Mouse (Mus musculus) neural tube, embryonic 11.5 days (tissue): ENCODE measurements around the gene AB124611. TPM values are rescaled to one million over a fixed set of nuclear protein-coding genes. Genes with fewer than 3 reads are reported as not detected.
A peak's percentile ranks its signal among the peaks of the same experiment; 100 is the strongest.
"Not testable (repeated sequence)": the region's sequence is repeated elsewhere in the genome, so short reads cannot be mapped to it uniquely, and the experiment has no call there.

Experiments used
- ATAC-seq: fragments of 200-750 bp; cut with Nextera tagmentation; 2 replicates; pipeline ENCODE4 v1.8.0; 2017; ENCODE audit warnings: moderate number of reproducible peaks, mild to moderate bottlenecking, moderate TSS enrichment, moderate library complexity; ENCODE audit not compliant: insufficient read depth, low FRiP score, low TSS enrichment
- DNase-seq: peaks from one replicate; pipeline ENCODE4 v3.0.0-alpha.2; 2015; ENCODE audit warnings: low spot score
- H3K27ac ChIP-seq: fragments of 300-500 bp; sonication (generic); 2 replicates; pipeline ENCODE4 v1.5.1; 2014; ENCODE audit warnings: low read depth, mild to moderate bottlenecking, low read length
- H3K27me3 ChIP-seq: fragments of 300-500 bp; sonication (generic); 2 replicates; pipeline ENCODE4 v1.6.1; 2014; ENCODE audit warnings: mild to moderate bottlenecking, low read length, mixed read lengths; ENCODE audit not compliant: control insufficient read depth, insufficient read depth
- H3K36me3 ChIP-seq: fragments of 300-500 bp; sonication (generic); 2 replicates; pipeline ENCODE4 v1.6.1; 2014; ENCODE audit warnings: mild to moderate bottlenecking, low read length, moderate library complexity, mixed read lengths; ENCODE audit not compliant: control insufficient read depth, insufficient read depth
- H3K4me1 ChIP-seq: fragments of 300-500 bp; sonication (generic); 2 replicates; pipeline ENCODE4 v1.6.1; 2014; ENCODE audit warnings: low read length, mixed read lengths; ENCODE audit not compliant: control insufficient read depth, insufficient read depth
- H3K4me2 ChIP-seq: fragments of 300-500 bp; sonication (generic); 2 replicates; pipeline ENCODE4 v1.6.1; 2014; ENCODE audit warnings: low read depth, mild to moderate bottlenecking, moderate library complexity
- H3K4me3 ChIP-seq: fragments of 300-500 bp; sonication (generic); 2 replicates; pipeline ENCODE4 v1.5.1; 2014; ENCODE audit warnings: low read depth, low read length
- H3K9ac ChIP-seq: fragments of 300-500 bp; sonication (generic); 2 replicates; pipeline ENCODE4 v1.6.1; 2014; ENCODE audit warnings: mild to moderate bottlenecking, low read length
- H3K9me3 ChIP-seq: fragments of 300-500 bp; sonication (generic); 2 replicates; pipeline ENCODE4 v1.6.1; 2016; ENCODE audit warnings: low read length; ENCODE audit not compliant: control insufficient read depth
- WGBS: fragments of 180-500 bp; shearing (Covaris S2); extraction: QIAGEN DNeasy Blood & Tissue Kit; methylation state at CpG from one replicate; pipeline ENCODE4 v1.1.7; 2014; 5-methylcytosine and 5-hydroxymethylcytosine counted together
- polyA plus RNA-seq: library from polyadenylated mRNA; unstranded; fragments of >200 nt; fragmentation: Nextera tagmentation; extraction: Ambion mirVana; gene quantifications from 2 replicates; pipeline ENCODE4 v1.2.1, GENCODE M21; 2014

Gene AB124611
- polyA plus RNA-seq, 1 experiment from 2014 or later = 2.7 TPM

DNA sequence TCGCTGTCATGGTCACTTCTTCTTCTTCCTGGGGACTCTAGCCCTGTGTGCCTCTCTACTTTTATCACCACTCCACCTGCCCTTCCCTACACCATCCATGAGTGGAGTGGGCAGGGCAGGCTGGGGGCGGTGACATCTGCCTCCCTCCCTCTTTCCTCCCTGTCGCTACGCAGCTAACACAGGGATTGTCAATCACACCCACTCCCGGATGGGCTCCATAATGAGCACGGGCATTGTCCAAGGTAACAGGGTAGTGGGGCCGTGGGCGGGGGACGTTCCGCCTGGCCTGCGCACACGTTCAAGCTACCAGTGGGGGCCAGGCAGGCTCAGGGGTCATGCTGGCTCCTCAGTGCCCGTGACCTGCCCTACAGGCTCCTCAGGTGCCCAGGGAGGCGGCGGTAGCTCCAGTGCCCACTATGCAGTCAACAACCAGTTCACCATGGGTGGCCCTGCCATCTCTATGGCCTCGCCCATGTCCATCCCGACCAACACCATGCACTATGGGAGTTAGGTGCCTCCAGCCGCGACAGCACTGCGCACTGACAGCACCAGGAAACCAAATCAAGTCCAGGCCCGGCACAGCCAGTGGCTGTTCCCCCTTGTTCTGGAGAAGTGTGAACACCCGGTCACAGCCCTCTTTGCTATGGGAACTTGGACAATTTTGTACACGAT is 61.8 kb downstream of the AB124611 start:
- Histone ChIP-seq H3K4me3 (no peak overlapping the region), H3K36me3 (peaks cover 35% of the 10 kb centered on the region), H3K9me3 (no peaks in the 10 kb centered on the region), H3K9ac (no peak overlapping the region), H3K4me2 (no peak overlapping the region), H3K4me1 (no peaks in the 10 kb centered on the region; the same call in 1 of the 2 replicates), H3K27me3 (no peaks in the 10 kb centered on the region), H3K27ac (no peak overlapping the region)
- DNase-seq (no peak), ATAC-seq (no peak)
- 95% methylated on average over 23 of the region's 23 CpGs for WGBS

DNA sequence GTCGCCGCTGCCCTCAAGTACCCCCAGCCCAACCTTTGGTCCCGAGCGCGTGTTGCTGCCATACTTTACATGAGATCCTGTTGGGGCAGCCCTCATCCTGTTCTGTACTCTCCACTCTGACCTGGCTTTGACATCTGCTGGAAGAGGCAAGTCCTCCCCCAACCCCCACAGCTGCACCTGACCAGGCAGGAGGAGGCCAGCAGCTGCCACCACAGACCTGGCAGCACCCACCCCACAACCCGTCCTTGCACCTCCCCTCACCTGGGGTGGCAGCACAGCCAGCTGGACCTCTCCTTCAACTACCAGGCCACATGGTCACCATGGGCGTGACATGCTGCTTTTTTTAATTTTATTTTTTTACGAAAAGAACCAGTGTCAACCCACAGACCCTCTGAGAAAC is 62.4 kb downstream of the AB124611 start:
- DNase-seq (no peak), ATAC-seq (no peak)
- H3K9ac ChIP-seq = no peak overlapping the region
- H3K9me3 ChIP-seq = no peaks in the 10 kb centered on the region
- 94% methylated on average over 8 of the region's 8 CpGs for WGBS
- H3K4me2 ChIP-seq = no peak overlapping the region
- peaks cover 33% of the 10 kb centered on the region for H3K36me3 ChIP-seq
- no peaks in the 10 kb centered on the region; the same call in 1 of the 2 replicates for H3K4me1 ChIP-seq
- no peaks in the 10 kb centered on the region for H3K27me3 ChIP-seq
- H3K4me3 ChIP-seq = no peak overlapping the region
- no peak overlapping the region for H3K27ac ChIP-seq

DNA sequence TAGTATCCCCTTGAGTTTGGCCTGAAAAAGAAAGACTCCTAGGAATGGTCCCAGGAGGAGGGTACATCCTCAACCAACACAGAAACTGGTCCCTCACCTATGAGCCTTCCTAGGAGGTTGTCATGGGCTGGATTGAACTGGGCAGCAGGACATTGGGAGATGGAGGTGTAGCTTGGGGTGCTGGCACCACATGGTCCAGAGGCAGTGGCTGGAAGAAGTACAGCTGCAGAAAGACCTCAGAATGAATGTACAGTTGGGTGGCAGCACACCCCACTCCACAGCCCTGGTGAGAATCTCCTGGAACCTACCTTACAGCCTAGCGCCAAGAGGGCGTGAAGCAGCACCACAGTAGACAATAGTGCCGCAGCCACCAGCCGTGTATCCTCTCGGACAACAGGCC is 63.6 kb downstream of the AB124611 start:
- no peak overlapping the region for H3K9ac ChIP-seq
- no peaks in the 10 kb centered on the region for H3K9me3 ChIP-seq
- H3K27ac ChIP-seq = no peak overlapping the region
- H3K36me3 ChIP-seq = peaks cover 27% of the 10 kb centered on the region
- ATAC-seq (no peak), DNase-seq (no peak)
- H3K4me3 ChIP-seq = no peak overlapping the region
- 94% methylated on average over 5 of the region's 5 CpGs for WGBS
- H3K27me3 ChIP-seq = no peaks in the 10 kb centered on the region
- peaks cover 8% of the 10 kb centered on the region for H3K4me1 ChIP-seq
- no peak overlapping the region for H3K4me2 ChIP-seq

DNA sequence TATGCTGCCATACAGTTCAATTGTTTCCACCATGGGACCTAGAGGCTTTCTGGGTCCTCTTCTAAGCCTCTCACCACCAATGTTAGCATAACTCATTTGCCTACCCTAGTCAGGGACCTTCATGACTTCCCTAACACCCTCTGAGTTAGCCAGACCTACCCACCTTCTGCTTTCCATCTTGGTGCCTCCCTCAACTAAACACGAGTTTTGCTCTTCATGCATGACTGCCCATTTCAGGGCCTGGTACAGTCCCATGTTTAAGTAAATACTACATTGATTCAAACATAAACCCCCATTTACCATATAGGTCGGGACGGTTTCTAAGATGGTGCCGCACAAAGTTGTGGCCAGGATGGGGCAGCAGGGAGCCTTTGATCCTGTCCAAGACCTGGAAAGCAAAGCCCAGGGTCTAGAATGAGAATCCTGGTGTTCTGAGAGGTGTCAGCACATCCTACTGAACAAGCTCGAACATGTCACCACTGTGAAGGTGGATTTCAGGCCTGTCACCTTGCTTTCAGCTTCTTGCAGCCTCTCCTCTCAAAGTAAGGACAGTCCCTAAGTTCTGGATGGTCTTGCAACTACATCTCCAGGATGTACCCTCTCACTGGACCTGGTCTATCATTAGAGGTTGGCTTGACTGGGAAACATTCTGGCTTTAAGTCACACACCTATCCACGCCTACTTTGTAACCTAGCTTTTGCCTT is 65.3 kb downstream of the AB124611 start:
- no peak overlapping the region for H3K4me3 ChIP-seq
- 84% methylated on average over 6 of the region's 6 CpGs for WGBS
- no peaks in the 10 kb centered on the region for H3K9me3 ChIP-seq
- ATAC-seq (no peak), DNase-seq (no peak)
- peaks cover 25% of the 10 kb centered on the region for H3K36me3 ChIP-seq
- no peak overlapping the region for H3K9ac ChIP-seq
- no peaks in the 10 kb centered on the region for H3K27me3 ChIP-seq
- H3K27ac ChIP-seq = no peak overlapping the region
- no peak overlapping the region for H3K4me2 ChIP-seq
- H3K4me1 ChIP-seq = peaks cover 8% of the 10 kb centered on the region

DNA sequence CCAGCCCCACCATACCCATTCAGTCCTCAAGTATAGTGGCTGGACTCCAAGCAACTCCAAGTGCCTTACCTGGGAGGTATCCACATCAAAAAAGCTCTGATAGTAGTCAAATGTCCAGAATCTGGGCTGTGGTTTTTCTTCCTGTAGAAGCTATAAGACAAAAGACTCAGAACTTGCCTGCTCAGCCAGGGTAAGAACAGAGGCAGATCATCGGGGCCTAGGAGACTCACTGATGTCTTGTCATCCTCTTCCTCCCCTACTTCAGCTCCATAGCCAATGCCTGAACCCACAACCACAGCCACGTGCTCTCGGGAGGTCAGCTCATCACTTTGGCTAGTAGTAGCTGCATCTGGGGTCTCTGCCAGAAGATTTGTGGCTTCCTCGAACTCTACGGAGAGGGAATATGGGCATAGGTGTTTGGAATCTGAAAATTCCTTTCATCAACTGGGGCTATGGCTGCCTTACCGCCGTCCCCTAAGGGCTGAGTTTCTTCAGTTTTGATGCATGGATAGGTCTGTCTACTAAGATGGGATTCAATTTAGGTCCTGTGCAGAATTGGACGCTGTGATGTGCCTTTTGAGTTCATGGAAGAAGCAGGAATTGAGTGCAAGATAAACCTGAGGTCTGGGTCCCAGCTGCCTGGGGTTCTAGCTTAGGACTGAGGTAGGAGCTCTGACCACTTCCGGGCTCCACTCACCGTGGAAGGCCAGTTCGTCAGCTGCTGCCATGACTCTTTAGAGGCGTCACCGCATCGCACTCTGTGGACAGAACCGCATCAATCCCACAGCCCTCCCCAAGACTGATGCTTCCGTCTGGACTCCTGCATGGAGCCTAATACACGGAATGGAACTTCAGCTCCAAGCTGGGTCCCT is 66.1 kb downstream of the AB124611 start:
- H3K4me2 ChIP-seq = peak overlapping the region; percentile 94
- H3K4me3 ChIP-seq = peak overlapping the region; percentile 62
- peaks cover 19% of the 10 kb centered on the region for H3K36me3 ChIP-seq
- no peak overlapping the region for H3K27ac ChIP-seq
- H3K9ac ChIP-seq = peak overlapping the region; percentile 27
- peaks cover 8% of the 10 kb centered on the region for H3K4me1 ChIP-seq
- H3K9me3 ChIP-seq = no peaks in the 10 kb centered on the region
- H3K27me3 ChIP-seq = no peaks in the 10 kb centered on the region
- ATAC-seq (no peak; the same call in 1 of the 2 replicates), DNase-seq (no peak)
- WGBS = 20% methylated on average over 17 of the region's 17 CpGs

DNA sequence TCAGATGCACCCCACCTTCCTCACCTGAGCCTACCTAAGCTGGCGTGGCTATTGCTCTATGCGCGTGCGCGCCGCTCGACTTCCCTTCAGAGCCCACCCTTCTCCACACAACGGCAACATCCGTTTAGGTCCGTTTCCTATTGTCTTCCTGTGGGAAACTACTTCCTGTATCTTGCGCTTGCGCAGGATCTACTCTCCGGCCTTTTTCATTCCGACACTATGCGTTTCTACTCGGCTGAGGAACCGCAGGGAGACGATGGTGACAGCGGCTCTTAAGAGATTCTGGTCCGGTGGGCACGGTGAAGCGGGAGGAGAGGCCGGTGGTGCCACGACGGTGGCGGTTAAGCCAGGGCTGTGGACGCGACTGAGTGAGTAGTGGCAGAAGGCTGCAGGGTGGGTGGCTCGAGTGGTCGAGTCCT is 66.7 kb downstream of the AB124611 start, which contains the start of the genes Timm29 and Yipf2:
Gene Timm29 (plus strand): TSS at position 20 of the 419 bp plus-strand sequence.
Gene Yipf2 (minus strand): TSS at position 126 of the 419 bp plus-strand sequence.
- peak within 1 kb of the TSS; percentile 73 for H3K9ac ChIP-seq
- ATAC-seq = peak; percentile 90
- DNase-seq = peak; percentile 90
- H3K4me1 ChIP-seq = peaks cover 8% of the 10 kb centered on the region
- H3K27me3 ChIP-seq = no peaks in the 10 kb centered on the region
- peak within 1 kb of the TSS; percentile 62 for H3K4me3 ChIP-seq
- H3K36me3 ChIP-seq = peaks cover 16% of the 10 kb centered on the region
- under 1% methylated on average over 30 of the region's 30 CpGs for WGBS
- H3K27ac ChIP-seq = peak within 1 kb of the TSS; percentile 74
- H3K4me2 ChIP-seq = peak within 1 kb of the TSS; percentile 94
- no peaks in the 10 kb centered on the region for H3K9me3 ChIP-seq

DNA sequence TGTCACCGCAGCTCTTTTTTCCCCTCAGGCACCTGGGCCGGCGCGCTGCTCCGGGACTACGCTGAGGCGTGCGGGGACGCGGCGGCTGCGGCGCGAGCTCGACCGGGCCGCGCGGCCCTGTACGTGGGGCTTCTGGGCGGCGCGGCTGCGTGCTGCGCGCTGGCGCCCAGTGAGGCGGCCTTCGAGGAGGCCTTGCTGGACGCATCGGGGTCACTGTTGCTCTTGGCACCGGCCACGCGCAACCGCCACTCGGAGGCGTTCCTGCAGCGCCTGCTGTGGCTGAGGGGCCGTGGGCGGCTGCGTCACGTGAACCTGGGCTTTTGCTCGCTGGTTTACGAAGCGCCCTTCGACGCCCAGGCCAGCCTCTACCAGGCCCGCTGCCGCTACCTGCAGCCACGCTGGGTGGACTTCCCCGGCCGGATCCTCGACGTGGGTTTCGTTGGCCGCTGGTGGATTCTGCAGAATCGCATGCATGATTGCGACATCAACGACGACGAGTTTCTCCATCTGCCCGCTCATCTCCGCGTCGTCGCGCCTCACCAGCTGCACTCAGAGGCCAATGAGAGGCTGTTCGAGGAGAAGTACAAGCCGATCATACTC is 67.2 kb downstream of the AB124611 start:
- H3K4me1 ChIP-seq = peaks cover 8% of the 10 kb centered on the region
- no peaks in the 10 kb centered on the region for H3K27me3 ChIP-seq
- peak overlapping the region; percentile 74 for H3K27ac ChIP-seq
- H3K4me2 ChIP-seq = peak overlapping the region; percentile 94
- peak; percentile 76 for ATAC-seq
- 3% methylated on average over 69 of the region's 69 CpGs for WGBS
- H3K9me3 ChIP-seq = no peaks in the 10 kb centered on the region
- H3K4me3 ChIP-seq = peak overlapping the region; percentile 62
- peak overlapping the region; percentile 73 for H3K9ac ChIP-seq
- DNase-seq = peak; percentile 39
- H3K36me3 ChIP-seq = peaks cover 12% of the 10 kb centered on the region

DNA sequence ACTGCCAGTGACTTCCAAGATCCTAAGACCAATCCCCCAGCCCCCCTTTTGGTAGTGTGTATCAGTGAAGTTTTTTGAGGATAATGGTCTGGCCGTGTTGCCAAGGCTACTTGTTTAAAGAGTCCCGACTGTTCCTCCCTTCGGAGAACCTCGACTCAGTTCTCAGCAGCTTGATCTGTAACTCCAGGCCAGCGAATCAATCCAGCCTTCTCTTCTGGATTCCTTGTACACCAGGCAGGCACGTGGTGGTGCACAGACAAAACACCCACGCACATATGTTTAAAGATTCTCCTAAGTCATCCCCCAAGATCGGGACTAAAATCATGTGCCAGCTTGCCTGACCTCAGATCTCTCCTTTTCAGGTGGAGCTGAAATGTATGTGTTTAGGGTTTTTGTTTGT is 68.4 kb downstream of the AB124611 start:
- H3K9me3 ChIP-seq, H3K9ac ChIP-seq, DNase-seq, ATAC-seq, H3K4me1 ChIP-seq, H3K4me3 ChIP-seq, H3K27ac ChIP-seq, H3K36me3 ChIP-seq, H3K27me3 ChIP-seq: not testable (repeated sequence)
- H3K4me2 ChIP-seq = peak overlapping the region; percentile 94
- WGBS = 90% methylated on average over 8 of the region's 8 CpGs
